Mouse (Mus musculus) forebrain, embryonic 12.5 days (tissue): ENCODE measurements around the gene Nupl1. TPM values are rescaled to one million over a fixed set of nuclear protein-coding genes. Genes with fewer than 3 reads are reported as not detected.

ENCODE experiments used
- ATAC-seq: fragments of 200-750 bp; cut with Nextera tagmentation; 2 replicates; pipeline ENCODE4 v1.8.0; 2017; ENCODE audit warnings: moderate TSS enrichment; ENCODE audit not compliant: low FRiP score
- H3K27ac ChIP-seq: fragments of 300-500 bp; sonication (generic); 2 replicates; pipeline ENCODE4 v1.5.1; 2016; ENCODE audit warnings: mild to moderate bottlenecking
- H3K27me3 ChIP-seq: fragments of 300-500 bp; sonication (generic); 2 replicates; pipeline ENCODE4 v1.6.1; 2016; ENCODE audit warnings: mild to moderate bottlenecking
- H3K36me3 ChIP-seq: fragments of 300-500 bp; sonication (generic); replicated peaks from 2 replicates; pipeline ENCODE4 v1.6.1; 2016; ENCODE audit warnings: mild to moderate bottlenecking
- H3K4me1 ChIP-seq: fragments of 300-500 bp; sonication (generic); 2 replicates; pipeline ENCODE4 v1.6.1; 2016
- H3K4me2 ChIP-seq: fragments of 300-500 bp; sonication (generic); 2 replicates; pipeline ENCODE4 v1.6.1; 2016; ENCODE audit warnings: mild to moderate bottlenecking, moderate library complexity
- H3K4me3 ChIP-seq: fragments of 300-500 bp; sonication (generic); replicated peaks from 2 replicates; pipeline ENCODE4 v1.5.1; 2016; ENCODE audit warnings: mild to moderate bottlenecking
- H3K9ac ChIP-seq: fragments of 300-500 bp; sonication (generic); 2 replicates; pipeline ENCODE4 v1.6.1; 2016; ENCODE audit warnings: mild to moderate bottlenecking
- H3K9me3 ChIP-seq: fragments of 300-500 bp; sonication (generic); 2 replicates; pipeline ENCODE4 v1.6.1; 2016
- WGBS: fragments of 180-500 bp; shearing (Covaris S2); methylation state at CpG from one replicate; pipeline ENCODE4 v1.1.7; 2016; 5-methylcytosine and 5-hydroxymethylcytosine counted together
- polyA plus RNA-seq: library from polyadenylated mRNA; unstranded; fragments of >200 nt; fragmentation: Nextera tagmentation; extraction: Ambion mirVana; gene quantifications from 2 replicates; pipeline ENCODE4 v1.2.1, GENCODE M21; 2016

Gene Nupl1
- polyA plus RNA-seq, 1 experiment from 2014 or later: 0.06 TPM

GRCm38 (mm10) chr14:60215000-60215399, 36.2 kb downstream of the Nupl1 start:
- H3K9ac ChIP-seq: no peak overlapping the region
- no peaks in the 10 kb centered on the region for H3K4me1 ChIP-seq
- WGBS: 93% methylated on average over 3 of the region's 3 CpGs
- no peak overlapping the region for H3K4me2 ChIP-seq
- peaks cover 22% of the 10 kb centered on the region for H3K36me3 ChIP-seq
- ATAC-seq: no peak
- no peak overlapping the region for H3K27ac ChIP-seq
- H3K27me3 ChIP-seq: no peaks in the 10 kb centered on the region
- no peaks in the 10 kb centered on the region for H3K9me3 ChIP-seq
- no peak overlapping the region for H3K4me3 ChIP-seq

- Histone ChIP-seq H3K9ac (no peak overlapping the region), H3K27me3 (no peaks in the 10 kb centered on the region), H3K4me3 (no peak overlapping the region), H3K4me1 (no peaks in the 10 kb centered on the region), H3K27ac (no peak overlapping the region), H3K9me3 (no peaks in the 10 kb centered on the region), H3K36me3 (peaks cover 16% of the 10 kb centered on the region; the same call in 1 of the 2 replicates), H3K4me2 (no peak overlapping the region)
- ATAC-seq: no peak
- whole genome bisulfite sequencing: 85% methylated on average over 1 of the region's 1 CpGs
Measured at GRCm38 (mm10) chr14:60214040-60214439, 37.2 kb downstream of the Nupl1 start.

- H3K4me2 ChIP-seq: no peak overlapping the region
- 94% methylated on average over 7 of the region's 7 CpGs for WGBS
- H3K36me3 ChIP-seq: no peaks in the 10 kb centered on the region
- H3K9ac ChIP-seq: no peak overlapping the region
- H3K9me3 ChIP-seq: no peaks in the 10 kb centered on the region
- no peak overlapping the region for H3K27ac ChIP-seq
- H3K4me3 ChIP-seq: no peak overlapping the region
- 0 out of 2 replicates have a peak, but pooled peaks cover 5% of the 10 kb centered on the region for H3K4me1 ChIP-seq
- no peak for ATAC-seq
- no peaks in the 10 kb centered on the region for H3K27me3 ChIP-seq
Measured at GRCm38 (mm10) chr14:60209166-60209565, 42.1 kb downstream of the Nupl1 start.

- Histone ChIP-seq H3K27me3 (no peaks in the 10 kb centered on the region), H3K27ac (no peak overlapping the region), H3K9ac (no peak overlapping the region), H3K4me2 (no peak overlapping the region), H3K36me3 (no peaks in the 10 kb centered on the region), H3K4me3 (no peak overlapping the region), H3K9me3 (no peaks in the 10 kb centered on the region), H3K4me1 (0 out of 2 replicates have a peak, but pooled peaks cover 5% of the 10 kb centered on the region)
- no peak for ATAC-seq
- WGBS: 93% methylated on average over 6 of the region's 6 CpGs
Measured at GRCm38 (mm10) chr14:60204993-60205392, 46.2 kb downstream of the Nupl1 start.

GRCm38 (mm10) chr14:60196884-60197283, 54.3 kb downstream of the Nupl1 start, which contains the start of gene Atp8a2:
Gene Atp8a2 (minus strand): TSS chr14:60197179.
- ATAC-seq: no peak
- no peaks in the 10 kb centered on the region for H3K9me3 ChIP-seq

GRCm38 (mm10) chr14:60195999-60196398, 55.2 kb downstream of the Nupl1 start:
- ATAC-seq: no peak
- Histone ChIP-seq H3K4me2 (no peak overlapping the region), H3K4me1 (no peaks in the 10 kb centered on the region), H3K4me3 (no peak overlapping the region), H3K9ac (no peak overlapping the region), H3K27me3 (no peaks in the 10 kb centered on the region), H3K9me3 (no peaks in the 10 kb centered on the region), H3K27ac (no peak overlapping the region), H3K36me3 (no peaks in the 10 kb centered on the region)
- 83% methylated on average over 5 of the region's 5 CpGs for WGBS

More at GRCm38 (mm10) chr14:60196884-60197283, 54.3 kb downstream of the Nupl1 start, which contains the start of gene Atp8a2:
- H3K4me1 ChIP-seq: no peaks in the 10 kb centered on the region
- 83% methylated on average over 7 of the region's 7 CpGs for WGBS
- H3K27me3 ChIP-seq: no peaks in the 10 kb centered on the region
- no peak within 1 kb of the TSS for H3K4me3 ChIP-seq
- H3K4me2 ChIP-seq: no peak within 1 kb of the TSS
- H3K27ac ChIP-seq: no peak within 1 kb of the TSS
- no peaks in the 10 kb centered on the region for H3K36me3 ChIP-seq
- no peak within 1 kb of the TSS for H3K9ac ChIP-seq

- H3K4me3 ChIP-seq: no peak overlapping the region
- no peaks in the 10 kb centered on the region for H3K9me3 ChIP-seq
- no peaks in the 10 kb centered on the region for H3K36me3 ChIP-seq
- H3K4me2 ChIP-seq: no peak overlapping the region
- 79% methylated on average over 1 of the region's 1 CpGs for WGBS
- H3K27me3 ChIP-seq: no peaks in the 10 kb centered on the region
- H3K27ac ChIP-seq: no peak overlapping the region
- H3K4me1 ChIP-seq: no peaks in the 10 kb centered on the region
- no peak overlapping the region for H3K9ac ChIP-seq
- ATAC-seq: no peak
Measured at GRCm38 (mm10) chr14:60194606-60195005, 56.6 kb downstream of the Nupl1 start.

- 86% methylated on average over 5 of the region's 5 CpGs for WGBS
- Histone ChIP-seq H3K4me3 (no peak overlapping the region), H3K27me3 (no peaks in the 10 kb centered on the region), H3K36me3 (no peaks in the 10 kb centered on the region), H3K4me2 (no peak overlapping the region), H3K27ac (no peak overlapping the region), H3K9me3 (no peaks in the 10 kb centered on the region), H3K4me1 (no peaks in the 10 kb centered on the region), H3K9ac (no peak overlapping the region)
- no peak for ATAC-seq
Measured at GRCm38 (mm10) chr14:60189771-60190170, 61.5 kb downstream of the Nupl1 start.

GRCm38 (mm10) chr14:60188201-60188825, 62.9 kb downstream of the Nupl1 start:
- H3K9ac ChIP-seq: no peak overlapping the region
- ATAC-seq: no peak
- no peaks in the 10 kb centered on the region for H3K27me3 ChIP-seq
- WGBS: 76% methylated on average over 5 of the region's 5 CpGs
- no peaks in the 10 kb centered on the region for H3K4me1 ChIP-seq
- H3K27ac ChIP-seq: no peak overlapping the region
- H3K4me2 ChIP-seq: no peak overlapping the region
- no peak overlapping the region for H3K4me3 ChIP-seq
- H3K36me3 ChIP-seq: no peaks in the 10 kb centered on the region
- H3K9me3 ChIP-seq: no peaks in the 10 kb centered on the region

- Histone ChIP-seq H3K27ac (no peak overlapping the region), H3K27me3 (peaks cover 33% of the 10 kb centered on the region), H3K4me1 (peaks cover 12% of the 10 kb centered on the region), H3K9me3 (no peaks in the 10 kb centered on the region), H3K4me2 (no peak overlapping the region), H3K36me3 (no peaks in the 10 kb centered on the region), H3K4me3 (no peak overlapping the region), H3K9ac (no peak overlapping the region)
- 89% methylated on average over 2 of the region's 2 CpGs for WGBS
- ATAC-seq: no peak
Measured at GRCm38 (mm10) chr14:60181306-60181705, 69.9 kb downstream of the Nupl1 start.

- no peaks in the 10 kb centered on the region for H3K9me3 ChIP-seq
- no peak overlapping the region for H3K9ac ChIP-seq
- WGBS: 47% methylated on average over 2 of the region's 2 CpGs
- H3K36me3 ChIP-seq: no peaks in the 10 kb centered on the region
- no peak for ATAC-seq
- no peak overlapping the region for H3K27ac ChIP-seq
- peaks cover 53% of the 10 kb centered on the region for H3K27me3 ChIP-seq
- peaks cover 16% of the 10 kb centered on the region for H3K4me1 ChIP-seq
- no peak overlapping the region for H3K4me3 ChIP-seq
- H3K4me2 ChIP-seq: no peak overlapping the region; the same call in 1 of the 2 replicates
Measured at GRCm38 (mm10) chr14:60178571-60178955, 72.7 kb downstream of the Nupl1 start.

GRCm38 (mm10) chr14:60177614-60178570, 73.3 kb downstream of the Nupl1 start:
- Histone ChIP-seq H3K9ac (peak overlapping the region; percentile 71), H3K9me3 (no peaks in the 10 kb centered on the region), H3K4me1 (peaks cover 21% of the 10 kb centered on the region), H3K36me3 (no peaks in the 10 kb centered on the region), H3K4me3 (peak overlapping the region; percentile 64), H3K27ac (peak overlapping the region; percentile 6), H3K27me3 (peaks cover 53% of the 10 kb centered on the region), H3K4me2 (peak overlapping the region; percentile 92)
- 21% methylated on average over 32 of the region's 37 CpGs for WGBS
- ATAC-seq: no peak; the same call in 1 of the 2 replicates
